Mouse (Mus musculus) forebrain, embryonic 10.5 days (tissue): Measurements from ENCODE around the gene 3110018I06Rik. TPM values are rescaled to one million over a fixed set of nuclear protein-coding genes. Genes with fewer than 3 reads are reported as not detected.

Experiments used
- DNase-seq: peaks from one replicate; pipeline ENCODE4 v3.0.0-alpha.2; 2017; ENCODE audit warnings: low spot score; ENCODE audit errors: extremely low spot score
- H3K27ac ChIP-seq: fragments of 300-500 bp; sonication (generic); 2 replicates; pipeline ENCODE4 v1.5.1; 2016; ENCODE audit warnings: mild to moderate bottlenecking
- H3K27me3 ChIP-seq: fragments of 300-500 bp; sonication (generic); 2 replicates; pipeline ENCODE4 v1.6.1; 2016; ENCODE audit warnings: mild to moderate bottlenecking; ENCODE audit not compliant: poor library complexity, severe bottlenecking
- H3K36me3 ChIP-seq: fragments of 300-500 bp; sonication (generic); replicated peaks from 2 replicates; pipeline ENCODE4 v1.6.1; 2016; ENCODE audit warnings: mild to moderate bottlenecking, moderate library complexity
- H3K4me1 ChIP-seq: fragments of 300-500 bp; sonication (generic); 2 replicates; pipeline ENCODE4 v1.6.1; 2016
- H3K4me3 ChIP-seq: fragments of 300-500 bp; sonication (generic); 2 replicates; pipeline ENCODE4 v1.5.1; 2016; ENCODE audit warnings: mild to moderate bottlenecking, moderate library complexity
- H3K9me3 ChIP-seq: fragments of 300-500 bp; sonication (generic); 2 replicates; pipeline ENCODE4 v1.6.1; 2016; ENCODE audit warnings: mild to moderate bottlenecking, moderate library complexity
- WGBS: fragments of 180-500 bp; shearing (Covaris S2); methylation state at CpG from one replicate; pipeline ENCODE4 v1.1.7; 2016; 5-methylcytosine and 5-hydroxymethylcytosine counted together
- polyA plus RNA-seq: library from polyadenylated mRNA; unstranded; fragments of >200 nt; fragmentation: Nextera tagmentation; extraction: Ambion mirVana; gene quantifications from 2 replicates; pipeline ENCODE4 v1.2.1, GENCODE M21; 2016

The 3110018I06Rik gene
- not detected in 2 replicates for polyA plus RNA-seq

DNA sequence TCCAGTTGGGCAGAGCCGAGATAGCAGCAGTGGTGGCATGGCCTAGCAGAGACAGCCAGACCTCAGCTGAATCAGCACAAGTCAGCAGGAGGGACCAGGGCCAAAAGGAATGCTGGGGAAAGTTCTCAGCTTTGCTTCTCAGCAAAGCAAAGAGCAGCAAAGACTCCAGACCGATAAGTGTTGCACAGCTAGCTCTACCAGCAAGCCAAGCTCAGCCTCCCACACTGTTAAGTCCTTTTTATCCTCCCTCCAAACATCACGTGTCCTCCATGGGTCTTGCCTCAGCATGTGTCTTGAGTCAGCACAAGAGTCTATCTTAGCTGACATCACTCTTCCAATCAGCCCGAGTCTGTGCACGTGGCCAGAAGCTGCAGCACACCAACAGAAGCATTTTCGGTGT, at the start of gene 3110018I06Rik:
3110018I06Rik (plus strand) TSS at position 262 of the 400 bp plus-strand sequence.
- 0 out of 2 replicates have a peak, but pooled peaks cover 6% of the 10 kb centered on the region for H3K4me1 ChIP-seq
- no peak for DNase-seq
- H3K9me3 ChIP-seq: peaks cover 7% of the 10 kb centered on the region; the same call in 1 of the 2 replicates
- no peak within 1 kb of the TSS for H3K4me3 ChIP-seq
- WGBS: 91% methylated on average over 6 of the region's 6 CpGs
- no peaks in the 10 kb centered on the region for H3K27me3 ChIP-seq
- H3K27ac ChIP-seq: no peak within 1 kb of the TSS
- no peaks in the 10 kb centered on the region for H3K36me3 ChIP-seq

GRCm38 (mm10) chr12:107444681-107445080, 43.8 kb upstream of the 3110018I06Rik start:
- Histone ChIP-seq H3K4me3 (no peak overlapping the region), H3K4me1 (peaks cover 7% of the 10 kb centered on the region), H3K27me3 (no peaks in the 10 kb centered on the region), H3K27ac (no peak overlapping the region; the same call in 1 of the 2 replicates), H3K9me3 (no peaks in the 10 kb centered on the region), H3K36me3 (no peaks in the 10 kb centered on the region)
- WGBS: 79% methylated on average over 7 of the region's 7 CpGs
- no peak for DNase-seq

- no peak overlapping the region for H3K4me3 ChIP-seq
- 81% methylated on average over 9 of the region's 9 CpGs for WGBS
- H3K36me3 ChIP-seq: no peaks in the 10 kb centered on the region
- no peak for DNase-seq
- H3K27ac ChIP-seq: no peak overlapping the region
- H3K4me1 ChIP-seq: no peaks in the 10 kb centered on the region
- H3K9me3 ChIP-seq: no peaks in the 10 kb centered on the region
- H3K27me3 ChIP-seq: no peaks in the 10 kb centered on the region
Observed at GRCm38 (mm10) chr12:107457835-107458234, 30.6 kb upstream of the 3110018I06Rik start.

DNA sequence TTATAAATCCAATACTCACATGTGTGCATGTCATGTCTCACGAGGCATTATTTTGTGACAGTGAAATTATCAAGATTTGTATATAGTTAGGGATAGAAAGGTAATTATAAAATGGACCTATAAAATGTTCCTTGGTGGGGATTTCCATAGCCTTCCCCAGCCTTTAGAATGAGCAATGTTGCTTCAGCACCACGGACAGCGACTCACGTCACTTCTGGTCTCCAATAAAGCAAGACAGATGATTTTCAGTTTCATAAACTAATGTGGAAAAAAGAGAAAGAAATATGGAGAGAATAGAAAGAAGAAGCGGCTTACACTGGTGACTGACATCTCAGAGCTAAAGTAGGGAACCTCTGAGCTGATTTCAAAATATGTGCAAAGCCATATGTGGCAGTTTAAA, 23.7 kb upstream of the 3110018I06Rik start:
- H3K4me1 ChIP-seq: peaks cover 21% of the 10 kb centered on the region
- H3K4me3 ChIP-seq: no peak overlapping the region
- peak; percentile 64 for DNase-seq
- H3K27ac ChIP-seq: no peak overlapping the region
- H3K27me3 ChIP-seq: peaks cover 10% of the 10 kb centered on the region; the same call in 1 of the 2 replicates
- no peaks in the 10 kb centered on the region for H3K9me3 ChIP-seq
- no peaks in the 10 kb centered on the region for H3K36me3 ChIP-seq
- WGBS: 22% methylated on average over 5 of the region's 5 CpGs

GRCm38 (mm10) chr12:107476441-107477291, 11.8 kb upstream of the 3110018I06Rik start:
- no peak overlapping the region for H3K4me3 ChIP-seq
- peak overlapping the region; percentile 74 for H3K27ac ChIP-seq
- no peak for DNase-seq
- no peaks in the 10 kb centered on the region for H3K27me3 ChIP-seq
- H3K9me3 ChIP-seq: no peaks in the 10 kb centered on the region
- no peaks in the 10 kb centered on the region for H3K36me3 ChIP-seq
- 49% methylated on average over 12 of the region's 12 CpGs for WGBS
- peaks cover 38% of the 10 kb centered on the region for H3K4me1 ChIP-seq

GRCm38 (mm10) chr12:107479350-107479749, 9.1 kb upstream of the 3110018I06Rik start:
- Histone ChIP-seq H3K27ac (peak overlapping the region; percentile 40), H3K27me3 (no peaks in the 10 kb centered on the region), H3K4me1 (peaks cover 38% of the 10 kb centered on the region), H3K4me3 (no peak overlapping the region), H3K36me3 (no peaks in the 10 kb centered on the region), H3K9me3 (no peaks in the 10 kb centered on the region)
- no peak for DNase-seq
- 4% methylated on average over 3 of the region's 3 CpGs for WGBS

DNA sequence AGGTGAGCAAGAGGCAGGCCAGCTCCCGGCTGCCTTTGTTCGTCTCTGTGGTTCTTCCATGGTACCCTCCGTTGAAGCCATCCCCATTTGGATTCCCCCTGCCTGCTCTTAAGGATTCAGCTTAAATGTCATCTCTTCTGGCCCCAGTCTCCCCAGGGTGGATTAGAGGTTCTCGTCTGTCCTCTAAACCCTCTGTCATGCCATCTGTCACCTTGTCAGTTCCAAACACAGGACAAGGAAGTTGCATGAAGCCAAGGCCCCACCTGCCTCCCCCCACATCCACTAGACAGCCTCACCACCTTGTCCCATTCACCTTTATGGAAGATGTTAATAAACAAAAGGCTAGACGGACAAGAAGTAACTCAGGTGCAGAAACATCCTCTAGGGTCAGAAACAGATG, 5.4 kb upstream of the 3110018I06Rik start:
- Histone ChIP-seq H3K27ac (no peak overlapping the region), H3K36me3 (no peaks in the 10 kb centered on the region), H3K27me3 (no peaks in the 10 kb centered on the region), H3K4me1 (peaks cover 14% of the 10 kb centered on the region), H3K4me3 (no peak overlapping the region), H3K9me3 (peaks cover 7% of the 10 kb centered on the region; the same call in 1 of the 2 replicates)
- 90% methylated on average over 5 of the region's 5 CpGs for WGBS
- DNase-seq: no peak

DNA sequence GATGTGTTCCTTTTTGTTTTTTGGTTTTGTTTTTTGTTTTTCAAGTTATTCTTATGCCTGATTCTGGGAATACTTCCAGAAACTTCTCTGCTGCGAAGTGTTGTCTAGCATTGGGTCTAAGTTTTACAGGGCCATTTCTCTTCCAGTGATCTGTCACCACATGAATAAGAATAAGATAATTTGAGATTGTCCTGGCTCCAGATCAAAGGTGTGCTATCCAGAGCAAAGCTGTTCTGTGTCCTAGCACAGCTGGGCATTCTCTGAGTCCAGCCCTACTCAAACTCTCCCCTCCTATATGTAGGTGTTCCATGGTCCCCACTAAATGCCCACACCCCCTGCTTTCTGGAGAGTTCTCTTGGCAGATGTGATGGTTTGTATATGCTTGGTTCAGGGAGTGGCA, 2.9 kb downstream of the 3110018I06Rik start:
- peaks cover 7% of the 10 kb centered on the region; the same call in 1 of the 2 replicates for H3K9me3 ChIP-seq
- WGBS: 89% methylated on average over 1 of the region's 1 CpGs
- no peaks in the 10 kb centered on the region for H3K27me3 ChIP-seq
- no peak for DNase-seq
- H3K4me3 ChIP-seq: no peak overlapping the region
- 0 out of 2 replicates have a peak, but pooled peaks cover 6% of the 10 kb centered on the region for H3K4me1 ChIP-seq
- no peaks in the 10 kb centered on the region for H3K36me3 ChIP-seq
- H3K27ac ChIP-seq: no peak overlapping the region

- Histone ChIP-seq H3K36me3 (no peaks in the 10 kb centered on the region), H3K27me3 (no peaks in the 10 kb centered on the region), H3K4me3 (no peak overlapping the region), H3K4me1 (no peaks in the 10 kb centered on the region), H3K27ac (no peak overlapping the region), H3K9me3 (no peaks in the 10 kb centered on the region)
- no peak for DNase-seq
- 84% methylated on average over 5 of the region's 5 CpGs for WGBS
Observed at GRCm38 (mm10) chr12:107496924-107497323, 8.5 kb downstream of the 3110018I06Rik start.

DNA sequence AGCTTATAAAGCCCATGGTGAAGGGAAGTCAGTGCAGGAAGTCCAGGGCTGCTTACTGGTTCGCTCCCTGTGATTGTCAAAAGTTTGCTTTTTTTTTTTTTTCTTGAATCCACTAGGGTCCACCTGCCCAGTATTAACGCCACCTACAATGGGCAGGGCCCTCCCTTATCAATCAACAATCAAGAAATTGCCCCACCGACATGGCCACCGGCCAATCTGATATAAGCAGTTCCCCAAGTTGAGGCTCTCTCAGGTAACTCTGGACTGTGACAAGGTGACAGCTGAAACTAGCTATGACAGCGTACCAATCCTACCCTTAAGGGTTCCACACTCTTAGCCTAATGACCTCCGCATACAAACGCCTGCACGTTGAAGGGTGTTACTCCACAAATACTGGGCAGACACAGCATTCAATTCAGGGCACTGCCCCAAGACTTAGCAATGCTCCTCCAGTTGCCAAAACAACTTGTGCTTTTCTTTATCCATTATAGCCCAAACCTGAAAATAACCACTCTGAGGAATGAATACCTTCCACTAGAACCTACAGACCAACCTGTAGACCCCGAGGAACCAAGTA, 21.3 kb downstream of the 3110018I06Rik start:
- H3K9me3 ChIP-seq: no peaks in the 10 kb centered on the region
- H3K36me3 ChIP-seq: no peaks in the 10 kb centered on the region
- H3K27ac ChIP-seq: no peak overlapping the region
- peaks cover 7% of the 10 kb centered on the region; the same call in 1 of the 2 replicates for H3K4me1 ChIP-seq
- WGBS: 91% methylated on average over 9 of the region's 9 CpGs
- H3K4me3 ChIP-seq: no peak overlapping the region
- no peaks in the 10 kb centered on the region for H3K27me3 ChIP-seq
- DNase-seq: no peak

DNA sequence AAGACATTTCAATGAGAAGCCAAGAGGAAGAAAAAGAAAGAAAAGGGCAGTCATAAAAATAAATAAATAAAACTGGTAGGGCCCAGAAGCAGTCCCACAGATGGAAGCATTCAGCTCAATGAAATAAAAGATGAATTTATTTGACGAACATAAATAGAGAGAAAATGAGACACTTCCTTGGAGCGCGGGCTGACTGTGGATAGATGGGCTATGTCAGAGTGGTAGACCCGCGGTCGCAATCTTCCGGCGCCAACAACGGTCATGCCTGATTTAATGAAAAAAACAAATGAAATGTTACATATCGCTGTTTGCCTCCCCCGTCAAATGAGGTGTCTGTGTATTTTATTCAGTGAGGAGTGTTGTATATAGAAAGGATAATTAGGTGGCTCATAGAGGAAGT, 22.7 kb downstream of the 3110018I06Rik start:
- 96% methylated on average over 11 of the region's 11 CpGs for WGBS
- DNase-seq: no peak

DNA sequence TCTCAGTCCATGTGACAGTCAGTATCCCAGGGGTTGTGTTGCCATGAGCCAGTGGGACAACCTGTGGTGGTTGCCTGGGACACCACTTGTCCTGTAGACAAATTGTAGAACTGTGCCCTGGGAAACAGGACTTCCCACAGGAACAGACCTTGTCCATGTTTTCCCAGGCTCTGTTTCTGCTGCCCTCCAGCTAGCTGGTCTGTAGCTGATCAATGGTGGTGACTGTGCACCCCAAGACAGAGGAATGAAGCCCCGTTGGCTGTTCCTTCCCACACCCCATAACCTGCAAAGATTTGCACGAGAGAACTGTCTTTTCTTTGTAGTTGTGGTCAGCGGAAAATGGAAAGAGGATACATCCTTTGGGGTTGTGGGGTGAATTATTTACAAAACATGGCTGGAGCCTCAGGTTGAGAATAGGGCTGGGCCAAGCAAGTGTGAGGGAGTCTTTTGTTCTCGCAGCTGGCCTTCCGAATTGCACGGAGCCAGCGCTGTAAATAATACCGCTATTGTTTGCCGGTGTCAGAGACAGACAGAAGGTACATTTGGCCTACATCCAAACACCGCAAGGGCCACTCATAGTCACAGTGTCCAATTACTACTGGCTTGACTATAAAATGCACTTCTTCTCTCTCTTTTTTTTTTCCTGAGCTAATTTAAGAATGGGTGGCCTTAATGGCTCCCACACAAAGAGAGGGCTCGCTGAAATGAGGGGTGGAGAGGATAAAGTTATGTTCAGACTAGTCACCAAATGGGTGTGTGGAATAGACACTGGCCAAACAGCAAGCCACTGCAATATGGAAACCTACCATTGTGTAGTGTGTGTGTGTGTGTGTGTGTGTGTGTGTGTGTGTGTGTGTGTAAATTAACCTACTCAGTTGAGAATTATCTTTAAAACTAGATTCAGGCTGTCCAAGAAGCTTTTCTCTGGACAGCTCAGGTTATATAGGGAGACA, 28.1 kb downstream of the 3110018I06Rik start:
- Histone ChIP-seq H3K4me3 (no peak overlapping the region), H3K27me3 (no peaks in the 10 kb centered on the region), H3K4me1 (peaks cover 26% of the 10 kb centered on the region), H3K36me3 (no peaks in the 10 kb centered on the region), H3K9me3 (no peaks in the 10 kb centered on the region), H3K27ac (peak overlapping the region; percentile 78)
- peak; percentile 19 for DNase-seq
- WGBS: 45% methylated on average over 11 of the region's 11 CpGs

More for the DNA sequence above, 22.7 kb downstream of the 3110018I06Rik start:
- Histone ChIP-seq H3K27ac (no peak overlapping the region), H3K9me3 (no peaks in the 10 kb centered on the region), H3K27me3 (no peaks in the 10 kb centered on the region), H3K36me3 (no peaks in the 10 kb centered on the region), H3K4me3 (no peak overlapping the region), H3K4me1 (peaks cover 8% of the 10 kb centered on the region)
